Mouse (Mus musculus) brain, embryonic 14.5 days (tissue): ENCODE measurements around the gene Twf1.

Source experiments
- CTCF ChIP-seq: fragments of 200-500 bp; IDR thresholded peaks from 2 replicates; pipeline ENCODE4 v1.5.1; 2012; ENCODE audit warnings: inconsistent platforms, mild to moderate bottlenecking, moderate library complexity, borderline replicate concordance; ENCODE audit not compliant: insufficient read depth, insufficient read length; ENCODE audit errors: extremely low read depth
- POLR2A ChIP-seq: fragments of 200-500 bp; IDR thresholded peaks from 2 replicates; pipeline ENCODE4 v1.6.1; 2012; ENCODE audit warnings: mild to moderate bottlenecking, inconsistent platforms, borderline replicate concordance; ENCODE audit not compliant: poor library complexity, insufficient read depth, insufficient read length, severe bottlenecking; ENCODE audit errors: extremely low read depth

- no peak for TF ChIP-seq CTCF
- TF ChIP-seq POLR2A = no peak
These were observed 21.1 kb downstream of the Twf1 start for GRCm38 (mm10) chr15:94568496-94569182.
